ENCODE assay signal across 20 mouse cellular contexts in the genomic region with DNA sequence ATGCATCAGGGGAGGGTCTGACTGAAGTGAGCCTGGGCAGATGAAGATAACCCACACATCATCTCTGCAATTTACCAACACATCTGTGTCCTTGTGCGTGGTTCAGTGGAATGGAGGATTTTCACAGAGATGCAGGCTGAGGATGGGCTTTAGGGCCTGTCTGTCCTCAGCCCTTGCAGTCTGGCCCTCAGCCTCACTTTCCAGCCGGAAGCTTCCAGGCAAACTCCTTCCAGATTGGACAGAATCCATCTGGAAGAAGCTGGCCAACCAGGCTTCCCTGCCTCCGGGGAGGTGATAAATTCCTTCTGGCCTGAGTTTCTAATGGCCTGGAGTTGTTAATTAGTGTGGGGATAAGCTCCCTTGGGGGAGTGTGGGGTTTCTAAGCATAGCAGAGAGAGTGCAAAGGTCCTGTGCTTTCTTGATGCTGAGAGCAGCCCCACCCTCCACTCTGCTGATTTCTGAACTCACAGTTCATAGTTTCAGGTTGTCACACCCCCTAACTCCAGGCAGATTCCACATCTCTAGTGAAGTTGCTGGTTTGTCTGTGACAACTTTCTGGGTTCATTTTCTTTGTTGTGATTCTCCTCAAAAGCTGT. TPM values are rescaled to one million over a fixed set of nuclear protein-coding genes. Genes with fewer than 3 reads are reported as not detected.
DNase-seq lines count a peak whose midpoint lies in the region; ATAC-seq and TF ChIP-seq lines count a peak whose summit lies in the region.
"Not testable (repeated sequence)": the region's sequence is repeated elsewhere in the genome, so short reads cannot be mapped to it uniquely, and the experiment has no call there.
"Had no signal": no experiment of that assay in that cellular context is flagged by ENCODE, and none has a peak within 500 bp of the region (broad histone marks: within the 10 kb centered on the region; RNA-seq: fewer than 3 reads in every experiment).

No protein-coding gene starts in this region.

- not testable (repeated sequence) for H3K4me1 ChIP-seq in heart, embryonic 10.5 days; intestine, postnatal 0 days (replicated peaks; ENCODE audit: control insufficient read depth, insufficient read depth, low read length); kidney, embryonic 15.5 days; small intestine, adult 2 months (ENCODE audit: control insufficient read depth, insufficient read depth, insufficient read length, low read length)

- not testable (repeated sequence) for H3K27me3 ChIP-seq in heart, embryonic 10.5 days (ENCODE audit: insufficient read depth, poor library complexity, severe bottlenecking); intestine, postnatal 0 days (replicated peaks; ENCODE audit: control insufficient read depth, insufficient read depth, low read length); kidney, embryonic 15.5 days; small intestine, adult 2 months (ENCODE audit: control insufficient read depth, insufficient read depth, low read length)

- DNase-seq in heart, embryonic 10.5 days (ENCODE audit: low spot score), result peak; percentile 50
- DNase-seq in kidney, adult 8-10 months, result peak; percentile 70 to 83
- DNase-seq in kidney, postnatal 25 days, result peak; percentile 48 to 79

- H3K27ac ChIP-seq in heart, embryonic 10.5 days; intestine, postnatal 0 days (ENCODE audit: low read depth, low read length); kidney, embryonic 15.5 days: not testable (repeated sequence)
- H3K27ac ChIP-seq in small intestine, adult 2 months (ENCODE audit: insufficient read depth, low read depth, low read length), result peak overlapping the region; percentile 65; the same call in 1 of the 2 replicates

- not testable (repeated sequence) for TF ChIP-seq CTCF in intestine, postnatal 0 days (IDR thresholded peaks at IDR 0.05; ENCODE audit: low read depth); small intestine, adult 2 months (IDR thresholded peaks at IDR 0.05; ENCODE audit: extremely low read depth, insufficient read length, insufficient replicate concordance, low read depth, low read length)

- not testable (repeated sequence) for TF ChIP-seq POLR2A in small intestine, adult 2 months (IDR thresholded peaks at IDR 0.05; ENCODE audit: low read depth, low read length)

- not testable (repeated sequence) for H3K9me3 ChIP-seq in heart, embryonic 10.5 days; intestine, postnatal 0 days (ENCODE audit: control insufficient read depth); kidney, embryonic 15.5 days (replicated peaks)

- H3K36me3 ChIP-seq in heart, embryonic 10.5 days; intestine, postnatal 0 days (ENCODE audit: control insufficient read depth, insufficient read depth); kidney, embryonic 15.5 days; small intestine, adult 2 months (ENCODE audit: control insufficient read depth, insufficient read depth, low read length): not testable (repeated sequence)

- H3K4me3 ChIP-seq in heart, embryonic 10.5 days; intestine, postnatal 0 days (ENCODE audit: low read depth, low read length); kidney, embryonic 15.5 days (replicated peaks); small intestine, adult 2 months (ENCODE audit: low read depth, low read length): not testable (repeated sequence)

- ATAC-seq in frontal cortex, adult (ENCODE audit: low TSS enrichment), result peak; percentile 41; the same call in 1 of the 2 replicates
- ATAC-seq in intestine, postnatal 0 days, result 0 out of 2 replicates have a peak, but pooled peaks have one; percentile 60
- peak; percentile 62; the same call in 1 of the 2 replicates for ATAC-seq in kidney, embryonic 15.5 days (replicated peaks; ENCODE audit: low FRiP score)

- H3K9ac ChIP-seq in intestine, postnatal 0 days (ENCODE audit: low read depth, low read length); kidney, embryonic 15.5 days: not testable (repeated sequence)

- WGBS in heart, embryonic 10.5 days, result 61% methylated on average over 3 of the region's 3 CpGs
- 37% methylated on average over 3 of the region's 3 CpGs for WGBS in intestine, postnatal 0 days
- 53% methylated on average over 3 of the region's 3 CpGs for WGBS in kidney, embryonic 15.5 days
- 29% methylated on average over 3 of the region's 3 CpGs for WGBS in small intestine, adult 2 months

- H3K4me2 ChIP-seq in intestine, postnatal 0 days (replicated peaks; ENCODE audit: low read depth); kidney, embryonic 15.5 days: not testable (repeated sequence)

RNA-seq across cellular contexts. Expression of gene Nat8f6, which starts 9.7 kb away (rescaled TPM):
- polyA plus RNA-seq in heart, embryonic 10.5 days (2016; fragmentation: Nextera tagmentation; extraction: Ambion mirVana), result not detected in 2 replicates
- 0.18 TPM in 1 of 2 replicates, not detected in the other for polyA plus RNA-seq in intestine, postnatal 0 days (2015; fragmentation: Nextera tagmentation; extraction: Ambion mirVana)
- 0.24 TPM in 1 of 2 replicates, not detected in the other for polyA plus RNA-seq in kidney, embryonic 15.5 days (2015; fragmentation: Nextera tagmentation; extraction: Ambion mirVana)
- 1.9 and 2.3 TPM in 2 replicates for polyA plus RNA-seq in small intestine, adult 2 months (2012; rRNA removed)
- polyA plus RNA-seq: brain, embryonic 14.5 days; C2C12; CD4-positive, CD25-positive, alpha-beta regulatory T cell, adult 4 months; embryonic facial prominence, embryonic 11.5 days; embryonic facial prominence, embryonic 14.5 days; forebrain, embryonic 10.5 days; forebrain, embryonic 13.5 days; forebrain, embryonic 16.5 days; heart, embryonic 11.5 days; heart, embryonic 14.5 days; heart, postnatal 0 days; hindbrain, embryonic 12.5 days; hindbrain, embryonic 15.5 days had no signal

RNA-seq across cellular contexts. Expression of gene Nat8f5, which starts 9.7 kb away (rescaled TPM):
- not detected in 2 replicates for polyA plus RNA-seq in heart, embryonic 10.5 days (2016; fragmentation: Nextera tagmentation; extraction: Ambion mirVana)
- 7.7 and 10.7 TPM in 2 replicates for polyA plus RNA-seq in intestine, postnatal 0 days (2015; fragmentation: Nextera tagmentation; extraction: Ambion mirVana)
- not detected in 2 replicates for polyA plus RNA-seq in kidney, embryonic 15.5 days (2015; fragmentation: Nextera tagmentation; extraction: Ambion mirVana)
- polyA plus RNA-seq in small intestine, adult 2 months (2012; rRNA removed), result 14.4 and 46.1 TPM in 2 replicates
- polyA plus RNA-seq: brain, embryonic 14.5 days; C2C12; CD4-positive, CD25-positive, alpha-beta regulatory T cell, adult 4 months; embryonic facial prominence, embryonic 11.5 days; embryonic facial prominence, embryonic 14.5 days; forebrain, embryonic 10.5 days; forebrain, embryonic 13.5 days; forebrain, embryonic 16.5 days; heart, embryonic 11.5 days; heart, embryonic 14.5 days; heart, postnatal 0 days; hindbrain, embryonic 12.5 days had no signal

RNA-seq across cellular contexts. Expression of gene Nat8, which starts 20.8 kb away (rescaled TPM):
- polyA plus RNA-seq in heart, embryonic 10.5 days (2016; fragmentation: Nextera tagmentation; extraction: Ambion mirVana), result not detected in 2 replicates
- polyA plus RNA-seq in intestine, postnatal 0 days (2015; fragmentation: Nextera tagmentation; extraction: Ambion mirVana), result 50.2 and 51.8 TPM in 2 replicates
- 1.3 TPM in 2 replicates for polyA plus RNA-seq in kidney, embryonic 15.5 days (2015; fragmentation: Nextera tagmentation; extraction: Ambion mirVana)
- polyA plus RNA-seq in small intestine, adult 2 months (2012; rRNA removed), result 60.8 and 66.8 TPM in 2 replicates
- polyA plus RNA-seq: brain, embryonic 14.5 days; C2C12; CD4-positive, CD25-positive, alpha-beta regulatory T cell, adult 4 months; embryonic facial prominence, embryonic 11.5 days; embryonic facial prominence, embryonic 14.5 days; forebrain, embryonic 10.5 days; forebrain, embryonic 13.5 days; forebrain, embryonic 16.5 days; heart, embryonic 11.5 days; heart, embryonic 14.5 days; heart, postnatal 0 days; hindbrain, embryonic 12.5 days; hindbrain, embryonic 15.5 days had no signal

RNA-seq across cellular contexts. Expression of gene Nat8f3, which starts 45.5 kb away (rescaled TPM):
- 0.20 and 0.33 TPM in 2 replicates for polyA plus RNA-seq in heart, embryonic 10.5 days (2016; fragmentation: Nextera tagmentation; extraction: Ambion mirVana)
- 0.14 TPM in 1 of 2 replicates, not detected in the other for polyA plus RNA-seq in intestine, postnatal 0 days (2015; fragmentation: Nextera tagmentation; extraction: Ambion mirVana)
- polyA plus RNA-seq in kidney, embryonic 15.5 days (2015; fragmentation: Nextera tagmentation; extraction: Ambion mirVana), result 0.13 TPM in 1 of 2 replicates, not detected in the other
- 0.62 and 2.8 TPM in 2 replicates for polyA plus RNA-seq in small intestine, adult 2 months (2012; rRNA removed)
- polyA plus RNA-seq: brain, embryonic 14.5 days; C2C12; embryonic facial prominence, embryonic 11.5 days; embryonic facial prominence, embryonic 14.5 days; heart, embryonic 14.5 days had no signal

RNA-seq across cellular contexts. Expression of gene Nat8f2, which starts 57.9 kb away (rescaled TPM):
- not detected in 2 replicates for polyA plus RNA-seq in heart, embryonic 10.5 days (2016; fragmentation: Nextera tagmentation; extraction: Ambion mirVana)
- 0.16 and 0.38 TPM in 2 replicates for polyA plus RNA-seq in intestine, postnatal 0 days (2015; fragmentation: Nextera tagmentation; extraction: Ambion mirVana)
- 1.2 and 1.5 TPM in 2 replicates for polyA plus RNA-seq in kidney, embryonic 15.5 days (2015; fragmentation: Nextera tagmentation; extraction: Ambion mirVana)
- 0.23 and 0.66 TPM in 2 replicates for polyA plus RNA-seq in small intestine, adult 2 months (2012; rRNA removed)
- polyA plus RNA-seq: C2C12; CD4-positive, CD25-positive, alpha-beta regulatory T cell, adult 4 months; embryonic facial prominence, embryonic 11.5 days; embryonic facial prominence, embryonic 14.5 days; forebrain, embryonic 10.5 days; forebrain, embryonic 13.5 days; forebrain, embryonic 16.5 days; heart, embryonic 11.5 days; heart, embryonic 14.5 days; heart, postnatal 0 days; hindbrain, embryonic 12.5 days; hindbrain, embryonic 15.5 days had no signal

Comparison
In these comparisons a context has a peak if more than half of its experiments do, and no peak if none do; other contexts are left out.
1. RNA of gene Nat8, which starts 20.8 kb away (polyA plus RNA-seq): 60.8 to 66.8 TPM in small intestine, adult 2 months and 50.2 to 51.8 TPM in intestine, postnatal 0 days; 1.3 TPM in kidney, embryonic 15.5 days and not detected in heart, embryonic 10.5 days; every median in the first group is over 10 times any median in the second.
2. Peak in every context shown above with its lines, with median percentiles within 50 percentile points of each other: ATAC-seq and DNase-seq.